Mouse (Mus musculus): Measurements from ENCODE around the gene Cryzl2. TPM values are rescaled to one million over a fixed set of nuclear protein-coding genes. Genes with fewer than 3 reads are reported as not detected.
A peak's percentile ranks its signal among the peaks of the same experiment; 100 is the strongest.

Gene Cryzl2
- total RNA-seq (2014; rRNA removed; ENCODE audit: low replicate concordance) (31.0 and 45.7 TPM in 2 replicates), polyA plus RNA-seq (2015; fragmentation: Nextera tagmentation; extraction: Ambion mirVana) (38.1 and 38.5 TPM in 2 replicates)

GRCm38 (mm10) chr1:157458421-157459208 is at the start of gene Cryzl2:
Cryzl2 (plus strand) TSS chr1:157458577.
- 9% methylated on average over 27 of the region's 29 CpGs for WGBS
- peak; percentile 96 for ATAC-seq (ENCODE audit: insufficient read depth, low read depth)
- Histone ChIP-seq H3K9ac (replicated peaks; ENCODE audit: low read depth, low read length) (peak within 1 kb of the TSS; percentile 58), H3K36me3 (replicated peaks; ENCODE audit: control insufficient read depth, insufficient read depth, low read length) (no peaks in the 10 kb centered on the region), H3K4me3 (ENCODE audit: low read depth, low read length) (peak within 1 kb of the TSS; percentile 48), H3K27me3 (ENCODE audit: control insufficient read depth, insufficient read depth, low read length) (no peaks in the 10 kb centered on the region), H3K4me1 (ENCODE audit: control insufficient read depth, insufficient read depth) (0 out of 2 replicates have a peak, but pooled peaks cover 6% of the 10 kb centered on the region), H3K27ac (ENCODE audit: low read depth) (no peak within 1 kb of the TSS), H3K4me2 (ENCODE audit: low read depth, low read length) (peak within 1 kb of the TSS; percentile 75), H3K9me3 (replicated peaks; ENCODE audit: control insufficient read depth, low read length) (no peaks in the 10 kb centered on the region)
- no peak for TF ChIP-seq EP300 (IDR thresholded peaks at IDR 0.05; ENCODE audit: low read depth)
- peak; percentile 88 for TF ChIP-seq CTCF (IDR thresholded peaks at IDR 0.05; ENCODE audit: low read depth)
- peak; percentile 94 for DNase-seq (ENCODE audit: low spot score)

GRCm38 (mm10) chr1:157409648-157410047 is 48.7 kb upstream of the Cryzl2 start:
- ATAC-seq (ENCODE audit: insufficient read depth, low read depth): no peak
- Histone ChIP-seq H3K27me3 (ENCODE audit: control insufficient read depth, insufficient read depth, low read length) (no peaks in the 10 kb centered on the region), H3K4me2 (ENCODE audit: low read depth, low read length) (peak overlapping the region; percentile 74; the same call in 1 of the 2 replicates), H3K4me1 (ENCODE audit: control insufficient read depth, insufficient read depth) (peaks cover 38% of the 10 kb centered on the region), H3K9me3 (replicated peaks; ENCODE audit: control insufficient read depth, low read length) (no peaks in the 10 kb centered on the region), H3K9ac (replicated peaks; ENCODE audit: low read depth, low read length) (no peak overlapping the region), H3K36me3 (replicated peaks; ENCODE audit: control insufficient read depth, insufficient read depth, low read length) (no peaks in the 10 kb centered on the region), H3K4me3 (ENCODE audit: low read depth, low read length) (peak overlapping the region; percentile 98; the same call in 1 of the 2 replicates), H3K27ac (ENCODE audit: low read depth) (no peak overlapping the region)
- TF ChIP-seq CTCF (IDR thresholded peaks at IDR 0.05; ENCODE audit: low read depth) (no peak), EP300 (IDR thresholded peaks at IDR 0.05; ENCODE audit: low read depth) (no peak)
- no peak for DNase-seq (ENCODE audit: low spot score)
- WGBS: 33% methylated on average over 2 of the region's 2 CpGs

GRCm38 (mm10) chr1:157410937-157411336 is 47.4 kb upstream of the Cryzl2 start:
- WGBS: 3% methylated on average over 8 of the region's 8 CpGs
- no peak for TF ChIP-seq EP300 (IDR thresholded peaks at IDR 0.05; ENCODE audit: low read depth)
- TF ChIP-seq CTCF (IDR thresholded peaks at IDR 0.05; ENCODE audit: low read depth): no peak
- DNase-seq (ENCODE audit: low spot score): no peak
- ATAC-seq (ENCODE audit: insufficient read depth, low read depth): no peak
- peaks cover 30% of the 10 kb centered on the region for H3K4me1 ChIP-seq (ENCODE audit: control insufficient read depth, insufficient read depth)
- H3K27ac ChIP-seq (ENCODE audit: low read depth): peak overlapping the region; percentile 96
- H3K4me2 ChIP-seq (ENCODE audit: low read depth, low read length): peak overlapping the region; percentile 74
- H3K27me3 ChIP-seq (ENCODE audit: control insufficient read depth, insufficient read depth, low read length): no peaks in the 10 kb centered on the region
- peak overlapping the region; percentile 98 for H3K4me3 ChIP-seq (ENCODE audit: low read depth, low read length)
- H3K9me3 ChIP-seq (replicated peaks; ENCODE audit: control insufficient read depth, low read length): no peaks in the 10 kb centered on the region
- H3K9ac ChIP-seq (replicated peaks; ENCODE audit: low read depth, low read length): peak overlapping the region; percentile 93
- H3K36me3 ChIP-seq (replicated peaks; ENCODE audit: control insufficient read depth, insufficient read depth, low read length): no peaks in the 10 kb centered on the region

- WGBS: 3% methylated on average over 4 of the region's 4 CpGs
- Histone ChIP-seq H3K4me3 (ENCODE audit: low read depth, low read length) (peak overlapping the region; percentile 98), H3K4me2 (ENCODE audit: low read depth, low read length) (peak overlapping the region; percentile 74), H3K27ac (ENCODE audit: low read depth) (peak overlapping the region; percentile 96), H3K9ac (replicated peaks; ENCODE audit: low read depth, low read length) (peak overlapping the region; percentile 93), H3K27me3 (ENCODE audit: control insufficient read depth, insufficient read depth, low read length) (no peaks in the 10 kb centered on the region), H3K4me1 (ENCODE audit: control insufficient read depth, insufficient read depth) (peaks cover 30% of the 10 kb centered on the region), H3K36me3 (replicated peaks; ENCODE audit: control insufficient read depth, insufficient read depth, low read length) (no peaks in the 10 kb centered on the region), H3K9me3 (replicated peaks; ENCODE audit: control insufficient read depth, low read length) (no peaks in the 10 kb centered on the region)
- TF ChIP-seq EP300 (IDR thresholded peaks at IDR 0.05; ENCODE audit: low read depth) (no peak), CTCF (IDR thresholded peaks at IDR 0.05; ENCODE audit: low read depth) (no peak)
- ATAC-seq (ENCODE audit: insufficient read depth, low read depth) (no peak), DNase-seq (ENCODE audit: low spot score) (no peak)
Observed at GRCm38 (mm10) chr1:157411341-157411710, 47.1 kb upstream of the Cryzl2 start.

- no peaks in the 10 kb centered on the region for H3K27me3 ChIP-seq (ENCODE audit: control insufficient read depth, insufficient read depth, low read length)
- H3K9me3 ChIP-seq (replicated peaks; ENCODE audit: control insufficient read depth, low read length): no peaks in the 10 kb centered on the region
- H3K4me1 ChIP-seq (ENCODE audit: control insufficient read depth, insufficient read depth): peaks cover 32% of the 10 kb centered on the region
- H3K36me3 ChIP-seq (replicated peaks; ENCODE audit: control insufficient read depth, insufficient read depth, low read length): no peaks in the 10 kb centered on the region
- peak overlapping the region; percentile 93 for H3K9ac ChIP-seq (replicated peaks; ENCODE audit: low read depth, low read length)
- H3K27ac ChIP-seq (ENCODE audit: low read depth): peak overlapping the region; percentile 96
- under 1% methylated on average over 63 of the region's 85 CpGs for WGBS
- H3K4me2 ChIP-seq (ENCODE audit: low read depth, low read length): peak overlapping the region; percentile 74
- peak overlapping the region; percentile 98 for H3K4me3 ChIP-seq (ENCODE audit: low read depth, low read length)
- DNase-seq (ENCODE audit: low spot score): peak; percentile 43
- TF ChIP-seq CTCF (IDR thresholded peaks at IDR 0.05; ENCODE audit: low read depth) (no peak), EP300 (IDR thresholded peaks at IDR 0.05; ENCODE audit: low read depth) (no peak)
- ATAC-seq (ENCODE audit: insufficient read depth, low read depth): peak; percentile 85
Observed at GRCm38 (mm10) chr1:157411711-157412380, 46.5 kb upstream of the Cryzl2 start.

Data from heart, postnatal 0 days (tissue).